Mouse (Mus musculus) kidney, adult 9 months (tissue): ENCODE measurements around the gene Cnih1.
"Not testable (repeated sequence)": the region's sequence is repeated elsewhere in the genome, so short reads cannot be mapped to it uniquely, and the experiment has no call there.

ENCODE experiments used
- DNase-seq: peaks from one replicate; pipeline ENCODE4 v3.0.0; 2022

Gene Cnih1

GRCm38 (mm10) chr14:46787787-46788504, at the start of gene Cnih1:
Gene Cnih1 (minus strand): TSS chr14:46788411.
- DNase-seq = peak; percentile 91

- DNase-seq = no peak
Measured at GRCm38 (mm10) chr14:46832354-46833272, 44.4 kb upstream of the Cnih1 start.

- DNase-seq = peak; percentile 99
Measured at GRCm38 (mm10) chr14:46831837-46832333, 43.7 kb upstream of the Cnih1 start, which contains the start of gene Cgrrf1. Gene Cgrrf1 (plus strand): TSS chr14:46832125.

- DNase-seq = no peak
Measured at GRCm38 (mm10) chr14:46831295-46831694, 43.1 kb upstream of the Cnih1 start.

- no peak for DNase-seq
Measured at GRCm38 (mm10) chr14:46827430-46827829, 39.2 kb upstream of the Cnih1 start.

GRCm38 (mm10) chr14:46823996-46824395, 35.8 kb upstream of the Cnih1 start:
- DNase-seq = peak; percentile 75

GRCm38 (mm10) chr14:46821873-46822716, 33.9 kb upstream of the Cnih1 start, which contains the start of gene Gmfb:
Gene Gmfb (minus strand): TSS chr14:46822242.
- DNase-seq = peak; percentile 98

- peak; percentile 86 for DNase-seq
Measured at GRCm38 (mm10) chr14:46821271-46821872, 33.2 kb upstream of the Cnih1 start.

GRCm38 (mm10) chr14:46819961-46820360, 31.8 kb upstream of the Cnih1 start:
- not testable (repeated sequence) for DNase-seq

GRCm38 (mm10) chr14:46818743-46819142, 30.5 kb upstream of the Cnih1 start:
- DNase-seq = no peak

- no peak for DNase-seq
Measured at GRCm38 (mm10) chr14:46816916-46817622, 28.9 kb upstream of the Cnih1 start.

- DNase-seq = no peak
Measured at GRCm38 (mm10) chr14:46815640-46816039, 27.4 kb upstream of the Cnih1 start.

GRCm38 (mm10) chr14:46807927-46808326, 19.7 kb upstream of the Cnih1 start:
- DNase-seq = no peak

GRCm38 (mm10) chr14:46806186-46806585, 18.0 kb upstream of the Cnih1 start:
- no peak for DNase-seq

GRCm38 (mm10) chr14:46803791-46804190, 15.6 kb upstream of the Cnih1 start:
- DNase-seq = no peak

- DNase-seq = no peak
Measured at GRCm38 (mm10) chr14:46803259-46803658, 15.0 kb upstream of the Cnih1 start.

- DNase-seq = peak; percentile 36
Measured at GRCm38 (mm10) chr14:46800684-46801345, 12.6 kb upstream of the Cnih1 start.

- DNase-seq = no peak
Measured at GRCm38 (mm10) chr14:46794157-46794556, 5.9 kb upstream of the Cnih1 start.

GRCm38 (mm10) chr14:46790723-46791122, 2.5 kb upstream of the Cnih1 start:
- DNase-seq = no peak

GRCm38 (mm10) chr14:46790303-46790702, 2.1 kb upstream of the Cnih1 start:
- DNase-seq = peak; percentile 20

- no peak for DNase-seq
Measured at GRCm38 (mm10) chr14:46788505-46788901, 292 bp upstream of the Cnih1 start.
